Mouse (Mus musculus): ENCODE measurements around the gene Emsy.

GRCm38 (mm10) chr7:98562186-98562585 is 94.4 kb downstream of the Emsy start:
- TF ChIP-seq CTCF (IDR thresholded peaks at IDR 0.05; ENCODE audit: extremely low read depth, insufficient read depth, insufficient read length, insufficient replicate concordance): no peak
- TF ChIP-seq POLR2A (IDR thresholded peaks at IDR 0.05; ENCODE audit: low read depth, low read length): no peak

Data from spleen, adult 2 months (tissue).